9 mouse cellular contexts compared by ENCODE assay signal in genomic region chr12:3856748-3857147, GRCm38 (mm10). TPM values are rescaled to one million over a fixed set of nuclear protein-coding genes. Genes with fewer than 3 reads are reported as not detected.
DNase-seq lines count a peak whose midpoint lies in the region; ATAC-seq and TF ChIP-seq lines count a peak whose summit lies in the region.
"Had no signal": no experiment of that assay in that cellular context is flagged by ENCODE, and none has a peak within 500 bp of the region (broad histone marks: within the 10 kb centered on the region; RNA-seq: fewer than 3 reads in every experiment).

No protein-coding gene starts in this region.

- no peak overlapping the region for H3K4me2 ChIP-seq in kidney, embryonic 14.5 days (replicated peaks; ENCODE audit: low read depth, low read length)
- H3K4me2 ChIP-seq in liver, embryonic 14.5 days (ENCODE audit: low read depth) = 0 out of 2 replicates have a peak overlapping the region, but pooled peaks have one; percentile 13
- H3K4me2 ChIP-seq: limb, embryonic 12.5 days had no signal

- 25% methylated on average over 2 of the region's 2 CpGs for WGBS in heart, adult 2 months
- WGBS in kidney, embryonic 14.5 days = 65% methylated on average over 2 of the region's 2 CpGs
- 32% methylated on average over 2 of the region's 2 CpGs for WGBS in liver, embryonic 14.5 days (ENCODE audit: insufficient replicate concordance)

- H3K79me2 ChIP-seq in heart, adult 2 months (replicated peaks; ENCODE audit: control insufficient read depth, insufficient read depth, low read length) = no peaks in the 10 kb centered on the region
- peaks cover 2% of the 10 kb centered on the region; the same call in 1 of the 2 replicates for H3K79me2 ChIP-seq in MEL (ENCODE audit: control insufficient read depth, insufficient read depth, low read length, poor library complexity)

- peak overlapping the region; percentile 96 for H3K27ac ChIP-seq in heart, adult 2 months
- H3K27ac ChIP-seq in kidney, embryonic 14.5 days (ENCODE audit: low read depth, low read length) = peak overlapping the region; percentile 87; the same call in 1 of the 2 replicates
- peak overlapping the region; percentile 93 for H3K27ac ChIP-seq in MEL (ENCODE audit: control insufficient read depth, low read depth, low read length)
- H3K27ac ChIP-seq in liver, embryonic 14.5 days = no peak overlapping the region

- no peak for DNase-seq in heart, adult 2 months
- no peak for DNase-seq in heart, adult 11 months
- DNase-seq in kidney, postnatal 4 days = no peak
- DNase-seq in MEL (ENCODE audit: low read depth, low spot score) = peak; percentile 69
- no peak for DNase-seq in liver, embryonic 14.5 days (ENCODE audit: low read depth in 3 of 3, low spot score in 3 of 3)
- DNase-seq in gastrocnemius, postnatal 25 days = no peak
- DNase-seq in thymus, adult 18-20 months = no peak

- H3K4me3 ChIP-seq in heart, adult 2 months = no peak overlapping the region
- no peak overlapping the region for H3K4me3 ChIP-seq in kidney, embryonic 14.5 days (ENCODE audit: low read length)
- H3K4me3 ChIP-seq in MEL (ENCODE audit: control insufficient read depth in 1 of 2, insufficient read depth in 1 of 2, low read depth in 2 of 2, low read length in 2 of 2) = no peak overlapping the region; a peak in 1 of 4 replicates
- no peak overlapping the region for H3K4me3 ChIP-seq in liver, embryonic 14.5 days (ENCODE audit: insufficient read depth in 1 of 2, low read depth in 2 of 2, low read length in 2 of 2)
- H3K4me3 ChIP-seq: limb, embryonic 12.5 days had no signal

- TF ChIP-seq EP300 in heart, adult 2 months (IDR thresholded peaks at IDR 0.05; ENCODE audit: insufficient read depth, low read depth, low read length) = no peak
- TF ChIP-seq EP300 in MEL (IDR thresholded peaks at IDR 0.05; ENCODE audit: low read depth in 1 of 2, low read length in 2 of 2) = peak; percentile 77 to 88
- no peak for TF ChIP-seq EP300 in liver, embryonic 14.5 days (IDR thresholded peaks at IDR 0.05; ENCODE audit: low read depth)

- ATAC-seq in kidney, embryonic 14.5 days (ENCODE audit: low FRiP score, low TSS enrichment) = no peak
- ATAC-seq in liver, embryonic 14.5 days (ENCODE audit: insufficient read depth) = no peak

- TF ChIP-seq RAD21 in MEL (IDR thresholded peaks at IDR 0.05; ENCODE audit: low read depth, low read length) = no peak

- peak overlapping the region; percentile 26 for H3K9ac ChIP-seq in heart, adult 2 months (ENCODE audit: low read depth, low read length)
- no peak overlapping the region for H3K9ac ChIP-seq in kidney, embryonic 14.5 days (ENCODE audit: low read depth, low read length)
- H3K9ac ChIP-seq in MEL (ENCODE audit: control insufficient read depth, low read depth, low read length, poor library complexity, severe bottlenecking) = peak overlapping the region; percentile 63
- H3K9ac ChIP-seq in liver, embryonic 14.5 days (replicated peaks) = no peak overlapping the region
- H3K9ac ChIP-seq: limb, embryonic 12.5 days had no signal

- TF ChIP-seq POLR2A in heart, adult 2 months (IDR thresholded peaks at IDR 0.05; ENCODE audit: insufficient read depth, low read depth, low read length) = no peak
- TF ChIP-seq POLR2A in MEL (IDR thresholded peaks at IDR 0.05; ENCODE audit: control insufficient read depth in 1 of 2, insufficient read depth in 1 of 2, low read depth in 1 of 2, low read length in 2 of 2, poor library complexity in 1 of 2) = no peak

- H3K36me3 ChIP-seq in heart, adult 2 months (ENCODE audit: control insufficient read depth, insufficient read depth, low read length) = peaks cover 13% of the 10 kb centered on the region
- peaks cover 27% of the 10 kb centered on the region for H3K36me3 ChIP-seq in kidney, embryonic 14.5 days (ENCODE audit: control insufficient read depth, insufficient read depth, low read length)
- H3K36me3 ChIP-seq in MEL (ENCODE audit: control insufficient read depth in 1 of 2, insufficient read depth in 2 of 2, low read length in 2 of 2) = peaks cover 5 to 29% of the 10 kb centered on the region in 2 experiments; a peak in 3 of 4 replicates
- no peaks in the 10 kb centered on the region for H3K36me3 ChIP-seq in liver, embryonic 14.5 days (replicated peaks; ENCODE audit: control insufficient read depth, insufficient read depth, low read depth)

- intact Hi-C loops in heart, adult 2 months (cut with DNase I) = loop anchor here (1.0 kb wide), 1 partner anchor 49 kb away; no protein-coding TSS in a partner anchor

- TF ChIP-seq CTCF in heart, adult 2 months (IDR thresholded peaks at IDR 0.05) = no peak
- no peak for TF ChIP-seq CTCF in MEL (IDR thresholded peaks at IDR 0.05 in 2 of 3, conservative IDR thresholded peaks at IDR 0.05 in 1 of 3; ENCODE audit: control insufficient read depth in 1 of 3, insufficient read depth in 1 of 3, low read depth in 2 of 3, low read length in 3 of 3, poor library complexity in 1 of 3, severe bottlenecking in 1 of 3)
- no peak for TF ChIP-seq CTCF in liver, embryonic 14.5 days (IDR thresholded peaks at IDR 0.05; ENCODE audit: low read depth)

- no peaks in the 10 kb centered on the region for H3K9me3 ChIP-seq in kidney, embryonic 14.5 days (ENCODE audit: control insufficient read depth, low read length)
- no peaks in the 10 kb centered on the region for H3K9me3 ChIP-seq in MEL (replicated peaks; ENCODE audit: insufficient read depth, low read length)
- H3K9me3 ChIP-seq in liver, embryonic 14.5 days (ENCODE audit: control insufficient read depth, low read length) = no peaks in the 10 kb centered on the region
- H3K9me3 ChIP-seq: limb, embryonic 12.5 days had no signal

- peaks cover 30% of the 10 kb centered on the region for H3K4me1 ChIP-seq in heart, adult 2 months (ENCODE audit: control insufficient read depth, insufficient read depth, low read length)
- H3K4me1 ChIP-seq in kidney, embryonic 14.5 days (ENCODE audit: control insufficient read depth, insufficient read depth, low read length) = peaks cover 32% of the 10 kb centered on the region
- peaks cover 25 to 33% of the 10 kb centered on the region in 2 experiments for H3K4me1 ChIP-seq in MEL (ENCODE audit: control insufficient read depth in 1 of 2, insufficient read depth in 2 of 2, low read length in 2 of 2)
- peaks cover 3 to 21% of the 10 kb centered on the region in 2 experiments; a peak in 3 of 4 replicates for H3K4me1 ChIP-seq in liver, embryonic 14.5 days (replicated peaks; ENCODE audit: control insufficient read depth in 2 of 2, insufficient read depth in 2 of 2, low read length in 1 of 2)

- H3K27me3 ChIP-seq in heart, adult 2 months (ENCODE audit: control insufficient read depth, insufficient read depth, low read length) = no peaks in the 10 kb centered on the region
- no peaks in the 10 kb centered on the region for H3K27me3 ChIP-seq in kidney, embryonic 14.5 days (ENCODE audit: control insufficient read depth, insufficient read depth, low read length)
- H3K27me3 ChIP-seq in MEL (ENCODE audit: control insufficient read depth in 1 of 2, insufficient read depth in 2 of 2, low read length in 2 of 2) = no peaks in the 10 kb centered on the region
- H3K27me3 ChIP-seq in liver, embryonic 14.5 days (ENCODE audit: control insufficient read depth, insufficient read depth, low read length) = no peaks in the 10 kb centered on the region
- H3K27me3 ChIP-seq: limb, embryonic 12.5 days had no signal

TF ChIP-seq in MEL, 35 proteins besides CTCF, POLR2A, EP300 and RAD21:
- TF ChIP-seq TCF12 (IDR thresholded peaks at IDR 0.05; ENCODE audit: low read depth, low read length) = peak; percentile 70
- no peak for TF ChIP-seq CHD2 (IDR thresholded peaks at IDR 0.05; ENCODE audit: low read length)
- no peak for TF ChIP-seq GABPA (IDR thresholded peaks at IDR 0.05; ENCODE audit: low read depth, low read length)
- no peak for TF ChIP-seq MYC (IDR thresholded peaks at IDR 0.05; ENCODE audit: low read depth, low read length)
- no peak for TF ChIP-seq SIN3A (IDR thresholded peaks at IDR 0.05; ENCODE audit: low read length)
- TF ChIP-seq GATA1 (IDR thresholded peaks at IDR 0.05; ENCODE audit: low read depth, low read length) = peak; percentile 75
- TF ChIP-seq MXI1 (IDR thresholded peaks at IDR 0.05; ENCODE audit: low read depth, low read length) = no peak
- TF ChIP-seq MEF2A (IDR thresholded peaks at IDR 0.05; ENCODE audit: extremely low read depth, insufficient replicate concordance, low read depth, low read length, poor library complexity, severe bottlenecking) = peak; percentile 48; the same call in 1 of the 2 replicates
- TF ChIP-seq MYB (IDR thresholded peaks at IDR 0.05; ENCODE audit: low read depth, low read length) = peak; percentile 69
- TF ChIP-seq POLR2AphosphoS5 (IDR thresholded peaks at IDR 0.05; ENCODE audit: borderline replicate concordance, low read depth, low read length) = no peak
- no peak for TF ChIP-seq CHD1 (IDR thresholded peaks at IDR 0.05; ENCODE audit: low read depth, low read length)
- TF ChIP-seq MAFK (IDR thresholded peaks at IDR 0.05; ENCODE audit: borderline replicate concordance, low read depth, low read length) = no peak
- no peak for TF ChIP-seq ZKSCAN1 (IDR thresholded peaks at IDR 0.05; ENCODE audit: low read depth, low read length)
- TF ChIP-seq TBP (IDR thresholded peaks at IDR 0.05; ENCODE audit: low read depth, low read length) = peak; percentile 54
- no peak for TF ChIP-seq ZMIZ1 (IDR thresholded peaks at IDR 0.05; ENCODE audit: low read depth, low read length)
- TF ChIP-seq ETS1 (IDR thresholded peaks at IDR 0.05; ENCODE audit: low read depth, low read length) = peak; percentile 70
- TF ChIP-seq UBTF (IDR thresholded peaks at IDR 0.05; ENCODE audit: borderline replicate concordance, insufficient read depth, low read depth, low read length) = no peak

RNA-seq across cellular contexts. Expression of gene Dnmt3a, which starts 50.9 kb away (rescaled TPM):
- total RNA-seq in heart, adult 2 months (2021) = 10 to 100 TPM; 50.9 to 56.0 TPM
- 13.6 and 22.4 TPM in 2 replicates for polyA plus RNA-seq in heart, adult 2 months (2012; rRNA removed)
- 59.9 and 87.9 TPM in 2 replicates for polyA plus RNA-seq in kidney, embryonic 14.5 days (2014; fragmentation: Nextera tagmentation; extraction: Ambion mirVana)
- total RNA-seq in MEL (2012; rRNA removed) = 15.4 and 15.9 TPM in 2 replicates
- polyA plus RNA-seq in MEL (2012; ENCODE audit: insufficient read depth in 1 of 2, insufficient read length in 2 of 2, low read depth in 1 of 2, low replicate concordance in 2 of 2, missing spikeins in 1 of 2) = 10 to 100 TPM in 1 of 2 experiments, not detected in 1; 34.4 TPM
- polyA plus RNA-seq in liver, embryonic 14.5 days (2012; rRNA removed) = 5.2 and 5.3 TPM in 2 replicates
- 12.8 and 14.1 TPM in 2 replicates for polyA plus RNA-seq in liver, embryonic 14.5 days (2014; fragmentation: Nextera tagmentation; extraction: Ambion mirVana)
- total RNA-seq in gastrocnemius, postnatal 25 days (2021) = 100 to 1,000 TPM; 107 to 110 TPM

Comparison
In these comparisons a context has a peak if more than half of its experiments do, and no peak if none do; other contexts are left out.
1. H3K9ac ChIP-seq: peak in heart, adult 2 months (single experiment) and MEL (single experiment); none in kidney, embryonic 14.5 days (single experiment) and liver, embryonic 14.5 days (single experiment).